Mouse (Mus musculus) R1 (cell line): ENCODE results near the gene Ntpcr.

ENCODE experiments used
- DNase-seq: peaks from one replicate; pipeline ENCODE4 v3.0.0-alpha.2; 2018; ENCODE audit warnings: low read depth, low spot score

Ntpcr gene

GRCm38 (mm10) chr8:125775031-125775430 is 45.3 kb downstream of the Ntpcr start:
- peak; percentile 54 for DNase-seq

- DNase-seq, result no peak
Observed at GRCm38 (mm10) chr8:125776314-125776713, 46.6 kb downstream of the Ntpcr start.

- DNase-seq, result no peak
Observed at GRCm38 (mm10) chr8:125776800-125777199, 47.0 kb downstream of the Ntpcr start.

GRCm38 (mm10) chr8:125777478-125778164 is 47.9 kb downstream of the Ntpcr start:
- peak; percentile 93 for DNase-seq

- DNase-seq, result peak; percentile 78
Observed at GRCm38 (mm10) chr8:125778919-125779318, 49.2 kb downstream of the Ntpcr start.

GRCm38 (mm10) chr8:125779656-125780055 is 49.9 kb downstream of the Ntpcr start:
- DNase-seq, result no peak

GRCm38 (mm10) chr8:125782161-125782560 is 52.4 kb downstream of the Ntpcr start:
- DNase-seq, result peak; percentile 31

- DNase-seq, result no peak
Observed at GRCm38 (mm10) chr8:125786886-125787285, 57.1 kb downstream of the Ntpcr start.

GRCm38 (mm10) chr8:125792816-125793455 is 63.2 kb downstream of the Ntpcr start:
- DNase-seq, result no peak

- DNase-seq, result no peak
Observed at GRCm38 (mm10) chr8:125795341-125795740, 65.6 kb downstream of the Ntpcr start.

GRCm38 (mm10) chr8:125796970-125797369 is 67.2 kb downstream of the Ntpcr start:
- DNase-seq, result no peak
